Mouse (Mus musculus) lung, postnatal 0 days (tissue): ENCODE measurements around the gene A430005L14Rik. TPM values are rescaled to one million over a fixed set of nuclear protein-coding genes. Genes with fewer than 3 reads are reported as not detected.

ENCODE experiments used
- ATAC-seq: fragments of 200-750 bp; cut with Nextera tagmentation; 2 replicates; pipeline ENCODE4 v1.8.0; 2017; ENCODE audit warnings: moderate library complexity
- DNase-seq: peaks from one replicate; pipeline ENCODE4 v3.0.0-alpha.2; 2016; ENCODE audit warnings: low spot score
- H3K27ac ChIP-seq: fragments of 300-500 bp; sonication (generic); 2 replicates; pipeline ENCODE4 v1.5.1; 2014; ENCODE audit warnings: antibody characterized with exemption, mild to moderate bottlenecking, low read length, mixed read lengths
- H3K27me3 ChIP-seq: fragments of 300-500 bp; sonication (generic); replicated peaks from 2 replicates; pipeline ENCODE4 v1.6.1; 2014; ENCODE audit warnings: low read length, mixed read lengths; ENCODE audit not compliant: insufficient read depth
- H3K36me3 ChIP-seq: fragments of 300-500 bp; sonication (generic); 2 replicates; pipeline ENCODE4 v1.6.1; 2014; ENCODE audit warnings: low read length, mixed read lengths; ENCODE audit not compliant: insufficient read depth
- H3K4me1 ChIP-seq: fragments of 300-500 bp; sonication (generic); 2 replicates; pipeline ENCODE4 v1.6.1; 2014; ENCODE audit warnings: antibody characterized with exemption, low read depth, low read length, mixed read lengths; ENCODE audit not compliant: insufficient read depth
- H3K4me2 ChIP-seq: fragments of 300-500 bp; sonication (generic); replicated peaks from 2 replicates; pipeline ENCODE4 v1.6.1; 2014; ENCODE audit warnings: low read depth, mild to moderate bottlenecking, low read length, moderate library complexity, mixed read lengths
- H3K4me3 ChIP-seq: fragments of 300-500 bp; sonication (generic); 2 replicates; pipeline ENCODE4 v1.5.1; 2014; ENCODE audit warnings: low read depth, low read length
- H3K9ac ChIP-seq: fragments of 300-500 bp; sonication (generic); replicated peaks from 2 replicates; pipeline ENCODE4 v1.6.1; 2014; ENCODE audit warnings: low read depth, mild to moderate bottlenecking
- H3K9me3 ChIP-seq: fragments of 300-500 bp; sonication (generic); 2 replicates; pipeline ENCODE4 v1.6.1; 2016; ENCODE audit warnings: low read length, mixed read lengths
- CTCF ChIP-seq: IDR thresholded peaks from 2 replicates; pipeline ENCODE4 v1.5.1; 2016; ENCODE audit warnings: antibody characterized with exemption, mild to moderate bottlenecking
- EP300 ChIP-seq: IDR thresholded peaks from 2 replicates; pipeline ENCODE4 v1.6.1; 2016; ENCODE audit warnings: antibody characterized with exemption, mild to moderate bottlenecking, control low read depth
- WGBS: fragments of 180-500 bp; shearing (Covaris S2); extraction: QIAGEN DNeasy Blood & Tissue Kit; methylation state at CpG from one replicate; pipeline ENCODE4 v1.1.7; 2014; 5-methylcytosine and 5-hydroxymethylcytosine counted together
- polyA plus RNA-seq: library from polyadenylated mRNA; unstranded; fragments of >200 nt; fragmentation: Nextera tagmentation; extraction: Ambion mirVana; gene quantifications from 2 replicates; pipeline ENCODE4 v1.2.1, GENCODE M21; 2015

The A430005L14Rik gene
- polyA plus RNA-seq, 1 experiment from 2014 or later, result 57.6 TPM

DNA sequence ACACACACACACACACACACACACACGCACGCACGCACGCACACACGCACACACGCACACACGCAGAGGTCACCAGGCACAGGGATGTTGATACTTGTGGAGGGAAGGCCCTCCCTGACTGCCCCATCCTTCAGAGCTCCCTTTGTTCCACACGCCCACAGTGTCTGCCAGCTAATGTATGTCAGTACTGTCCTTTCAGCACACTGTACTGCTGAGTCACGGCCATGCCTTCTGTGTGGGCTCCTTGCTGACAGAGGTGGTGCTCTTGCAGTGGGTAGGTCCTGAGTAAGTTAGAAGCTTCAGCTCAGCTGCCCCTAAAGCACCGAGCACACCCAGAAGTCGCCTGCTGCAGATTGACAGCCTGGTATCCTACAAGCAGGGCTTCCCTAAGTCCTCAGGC lies 23.4 kb downstream of the A430005L14Rik start:
- TF ChIP-seq CTCF (no peak), EP300 (no peak)
- H3K9me3 ChIP-seq, result no peaks in the 10 kb centered on the region
- 94% methylated on average over 11 of the region's 11 CpGs for WGBS
- H3K4me2 ChIP-seq, result no peak overlapping the region
- peaks cover 29% of the 10 kb centered on the region for H3K36me3 ChIP-seq
- H3K9ac ChIP-seq, result no peak overlapping the region
- no peak overlapping the region for H3K4me3 ChIP-seq
- DNase-seq, result no peak
- H3K27ac ChIP-seq, result no peak overlapping the region
- no peak for ATAC-seq
- H3K4me1 ChIP-seq, result peaks cover 5% of the 10 kb centered on the region; the same call in 1 of the 2 replicates
- H3K27me3 ChIP-seq, result no peaks in the 10 kb centered on the region

DNA sequence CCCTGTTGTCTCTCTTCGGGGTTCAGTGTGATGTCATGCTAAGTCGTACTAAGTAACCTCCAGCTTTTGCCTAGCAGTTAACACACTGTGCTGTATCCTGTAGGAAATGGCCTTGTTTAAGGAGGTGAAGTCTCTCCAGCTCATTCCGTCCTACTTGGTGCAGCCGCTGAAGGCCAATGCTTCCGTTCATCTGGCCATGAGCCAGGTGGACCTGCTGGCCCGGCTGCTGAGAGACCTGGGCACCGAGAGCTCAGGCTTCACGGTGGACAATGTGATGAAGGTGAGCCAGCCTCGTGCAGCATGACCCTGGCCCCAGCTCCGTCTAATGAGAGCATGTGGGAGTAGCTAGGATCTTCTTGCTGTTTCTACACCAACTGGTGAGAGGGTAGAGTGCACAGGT lies 35.7 kb downstream of the A430005L14Rik start:
- Histone ChIP-seq H3K27me3 (no peaks in the 10 kb centered on the region), H3K27ac (no peak overlapping the region), H3K4me1 (no peaks in the 10 kb centered on the region), H3K9ac (no peak overlapping the region), H3K36me3 (peaks cover 39% of the 10 kb centered on the region), H3K4me2 (no peak overlapping the region), H3K9me3 (no peaks in the 10 kb centered on the region), H3K4me3 (no peak overlapping the region)
- ATAC-seq (no peak), DNase-seq (no peak)
- TF ChIP-seq EP300 (no peak), CTCF (no peak)
- 85% methylated on average over 10 of the region's 10 CpGs for WGBS

DNA sequence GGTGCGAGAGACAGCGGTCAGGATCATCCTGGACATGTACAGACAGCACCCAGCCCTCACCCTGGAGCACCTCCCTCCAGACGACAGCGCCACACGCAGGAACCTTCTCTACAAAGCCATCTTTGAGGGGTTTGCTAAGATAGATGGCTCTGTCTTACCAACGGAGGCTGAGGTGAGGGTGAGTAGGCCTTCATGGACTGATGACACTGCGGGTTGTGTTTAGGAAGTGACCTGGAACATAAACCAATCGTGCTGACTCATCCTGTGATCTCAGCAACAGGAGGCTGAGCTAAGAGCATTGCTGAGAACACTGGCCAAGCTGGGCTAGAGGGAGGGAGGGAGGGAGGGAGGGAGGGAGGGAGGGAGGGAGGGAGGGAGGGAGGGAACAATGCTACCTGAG lies 36.5 kb downstream of the A430005L14Rik start:
- no peak overlapping the region for H3K4me3 ChIP-seq
- H3K27me3 ChIP-seq, result no peaks in the 10 kb centered on the region
- 91% methylated on average over 8 of the region's 8 CpGs for WGBS
- no peak overlapping the region for H3K4me2 ChIP-seq
- DNase-seq (no peak), ATAC-seq (no peak)
- no peak overlapping the region for H3K9ac ChIP-seq
- no peaks in the 10 kb centered on the region for H3K9me3 ChIP-seq
- peaks cover 44% of the 10 kb centered on the region for H3K36me3 ChIP-seq
- no peak overlapping the region for H3K27ac ChIP-seq
- TF ChIP-seq EP300 (no peak), CTCF (no peak)
- H3K4me1 ChIP-seq, result no peaks in the 10 kb centered on the region

DNA sequence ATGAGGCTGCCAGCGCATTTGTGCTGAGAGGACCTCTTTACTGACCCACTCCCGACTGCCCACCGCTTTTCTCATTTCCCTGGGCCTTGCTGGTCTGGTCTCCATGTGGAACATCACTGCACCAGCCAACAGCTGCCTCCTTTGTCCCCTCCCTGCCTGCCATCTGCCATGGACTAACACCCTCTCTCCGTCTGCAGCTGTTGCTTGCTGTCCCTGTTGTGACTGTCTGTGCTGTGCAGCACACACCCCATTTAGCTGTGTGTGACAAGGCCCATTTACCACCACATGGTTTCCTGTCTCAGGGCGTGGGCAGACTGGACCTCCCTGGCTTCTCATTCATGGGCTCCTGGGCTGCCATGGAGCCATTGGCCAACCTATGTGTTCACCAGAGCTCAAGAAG lies 48.5 kb downstream of the A430005L14Rik start:
- H3K4me2 ChIP-seq, result no peak overlapping the region
- ATAC-seq (no peak), DNase-seq (no peak)
- WGBS, result 96% methylated on average over 5 of the region's 5 CpGs
- H3K36me3 ChIP-seq, result peaks cover 13% of the 10 kb centered on the region; the same call in 1 of the 2 replicates
- H3K9me3 ChIP-seq, result no peaks in the 10 kb centered on the region
- H3K4me1 ChIP-seq, result no peaks in the 10 kb centered on the region
- no peaks in the 10 kb centered on the region for H3K27me3 ChIP-seq
- TF ChIP-seq CTCF (no peak), EP300 (no peak)
- H3K9ac ChIP-seq, result no peak overlapping the region
- H3K4me3 ChIP-seq, result no peak overlapping the region
- H3K27ac ChIP-seq, result no peak overlapping the region

DNA sequence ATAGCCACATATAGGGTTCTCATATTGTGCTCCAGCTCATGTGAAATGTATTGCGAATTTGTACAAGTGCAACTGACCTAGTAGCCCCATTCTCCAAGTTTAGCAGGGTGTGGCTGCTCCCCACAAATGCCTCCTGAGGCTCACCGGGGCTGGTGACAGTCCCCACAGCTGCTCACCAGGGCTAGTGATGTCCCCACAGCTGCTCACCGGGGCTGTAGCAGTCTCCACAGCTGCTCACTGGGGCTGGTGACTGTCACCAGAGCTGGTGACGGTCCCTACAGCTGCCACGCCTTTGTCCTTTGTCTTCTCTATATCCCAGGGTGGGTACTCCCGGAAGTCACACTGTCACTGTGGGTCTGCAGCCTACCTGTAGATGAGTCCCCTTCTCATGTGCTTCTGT lies 49.2 kb downstream of the A430005L14Rik start:
- Histone ChIP-seq H3K27ac (no peak overlapping the region), H3K4me1 (0 out of 2 replicates have a peak, but pooled peaks cover 4% of the 10 kb centered on the region), H3K36me3 (peaks cover 13% of the 10 kb centered on the region; the same call in 1 of the 2 replicates), H3K9ac (no peak overlapping the region), H3K27me3 (no peaks in the 10 kb centered on the region), H3K4me3 (no peak overlapping the region), H3K9me3 (no peaks in the 10 kb centered on the region), H3K4me2 (no peak overlapping the region)
- 87% methylated on average over 6 of the region's 6 CpGs for WGBS
- ATAC-seq (no peak), DNase-seq (no peak)
- TF ChIP-seq EP300 (no peak), CTCF (no peak)

DNA sequence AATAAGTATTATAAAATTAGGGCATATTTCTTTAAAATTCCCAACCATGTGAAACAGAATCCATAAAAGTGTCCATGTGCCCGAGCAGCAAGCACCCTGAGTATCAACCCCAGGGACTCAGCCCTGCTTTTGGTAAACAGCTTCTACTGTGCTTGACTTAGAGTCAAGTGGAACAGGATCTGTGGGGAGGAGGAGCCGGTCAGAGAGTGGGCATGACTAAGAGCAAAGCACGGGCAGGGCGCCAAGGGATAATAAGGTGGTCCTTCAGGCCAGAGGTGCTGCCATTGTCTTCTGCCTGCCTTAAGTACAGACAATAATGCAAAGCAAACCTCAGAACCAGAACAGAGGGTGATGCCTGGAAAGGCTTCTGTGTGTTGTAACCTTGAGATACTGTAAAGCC lies 50.7 kb downstream of the A430005L14Rik start:
- H3K9me3 ChIP-seq, result no peaks in the 10 kb centered on the region
- 38% methylated on average over 4 of the region's 4 CpGs for WGBS
- no peaks in the 10 kb centered on the region for H3K27me3 ChIP-seq

More for the DNA sequence above, 50.7 kb downstream of the A430005L14Rik start:
- H3K27ac ChIP-seq, result peak overlapping the region; percentile 59
- TF ChIP-seq CTCF (no peak), EP300 (no peak)
- 0 out of 2 replicates have a peak, but pooled peaks cover 4% of the 10 kb centered on the region for H3K36me3 ChIP-seq
- H3K9ac ChIP-seq, result no peak overlapping the region
- peaks cover 7% of the 10 kb centered on the region; the same call in 1 of the 2 replicates for H3K4me1 ChIP-seq
- no peak overlapping the region for H3K4me2 ChIP-seq
- no peak overlapping the region for H3K4me3 ChIP-seq
- peak; percentile 75 for DNase-seq
- peak; percentile 68 for ATAC-seq
